Mouse (Mus musculus): Measurements from ENCODE around the gene Sirt7.

DNA sequence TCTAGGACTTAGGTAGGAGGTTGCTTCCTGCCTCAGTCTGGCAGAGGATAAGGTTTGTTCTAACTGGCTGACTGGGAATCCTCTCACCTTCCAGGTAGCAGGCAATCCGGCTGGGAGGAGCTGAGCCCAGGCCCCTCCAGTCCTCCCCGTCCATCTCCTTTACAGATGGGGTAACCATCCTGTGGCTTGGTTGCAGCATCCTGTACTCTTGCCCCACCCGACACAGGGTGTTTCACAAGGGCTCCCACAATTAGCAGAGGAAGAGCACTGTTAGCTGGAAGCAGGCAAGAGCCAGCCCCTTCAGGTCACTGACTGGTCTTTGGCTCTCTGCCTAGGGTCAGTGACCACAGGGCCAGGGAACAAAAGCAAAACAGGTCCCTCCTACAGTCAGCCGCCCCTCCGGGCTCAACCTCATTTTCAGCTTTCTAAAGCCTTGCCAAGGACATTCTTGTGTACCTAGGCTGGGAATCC, 5.4 kb upstream of the Sirt7 start:
- TF ChIP-seq CTCF (IDR thresholded peaks at IDR 0.05; ENCODE audit: extremely low read depth, insufficient read depth, insufficient read length, insufficient replicate concordance), result no peak
- no peak for TF ChIP-seq POLR2A (IDR thresholded peaks at IDR 0.05; ENCODE audit: low read depth, low read length)

Data from spleen, adult 2 months (tissue).